Mouse (Mus musculus) liver, adult (tissue): Measurements from ENCODE around the gene Syt17.

ENCODE experiments used
- GATA4 ChIP-seq: IDR thresholded peaks from 2 replicates; pipeline ENCODE4 v1.6.1; 2014; ENCODE audit warnings: mild to moderate bottlenecking, low read length; ENCODE audit not compliant: insufficient replicate concordance

Gene Syt17

GRCm38 (mm10) chr7:118448134-118448967 is at the start of gene Syt17:
TSS of gene Syt17 (minus strand) at chr7:118448222.
- TF ChIP-seq GATA4: no peak

- TF ChIP-seq GATA4: no peak
Observed at GRCm38 (mm10) chr7:118494892-118495579, 47.0 kb upstream of the Syt17 start.

GRCm38 (mm10) chr7:118493892-118494291 is 45.9 kb upstream of the Syt17 start:
- TF ChIP-seq GATA4: no peak

GRCm38 (mm10) chr7:118491431-118492147 is 43.6 kb upstream of the Syt17 start, which contains the start of gene Itpripl2:
TSS of gene Itpripl2 (minus strand) at chr7:118491975.
- TF ChIP-seq GATA4: no peak; the same call in 1 of the 2 replicates

- no peak for TF ChIP-seq GATA4
Observed at GRCm38 (mm10) chr7:118490666-118491430, 42.8 kb upstream of the Syt17 start.

- TF ChIP-seq GATA4: no peak
Observed at GRCm38 (mm10) chr7:118489706-118490665, 42.0 kb upstream of the Syt17 start.

- TF ChIP-seq GATA4: no peak
Observed at GRCm38 (mm10) chr7:118488060-118488664, 40.1 kb upstream of the Syt17 start.

GRCm38 (mm10) chr7:118486917-118487316 is 38.9 kb upstream of the Syt17 start:
- TF ChIP-seq GATA4: no peak

- no peak for TF ChIP-seq GATA4
Observed at GRCm38 (mm10) chr7:118483996-118484395, 36.0 kb upstream of the Syt17 start.

GRCm38 (mm10) chr7:118482001-118482400 is 34.0 kb upstream of the Syt17 start:
- no peak for TF ChIP-seq GATA4

GRCm38 (mm10) chr7:118481047-118481810 is 33.2 kb upstream of the Syt17 start:
- no peak for TF ChIP-seq GATA4

GRCm38 (mm10) chr7:118480160-118480709 is 32.2 kb upstream of the Syt17 start:
- TF ChIP-seq GATA4: no peak
